Mouse (Mus musculus) urinary bladder, postnatal 36 days (tissue): Measurements from ENCODE around the gene Ubxn10.
A peak's percentile ranks its signal among the peaks of the same experiment; 100 is the strongest.

Experiments used
- DNase-seq, 2 experiments: peaks; one replicate each; pipeline ENCODE4 v3.0.0; 2022; ENCODE audit warnings: low spot score in 2 of 2, mixed read lengths in 1 of 2

Gene Ubxn10

DNA sequence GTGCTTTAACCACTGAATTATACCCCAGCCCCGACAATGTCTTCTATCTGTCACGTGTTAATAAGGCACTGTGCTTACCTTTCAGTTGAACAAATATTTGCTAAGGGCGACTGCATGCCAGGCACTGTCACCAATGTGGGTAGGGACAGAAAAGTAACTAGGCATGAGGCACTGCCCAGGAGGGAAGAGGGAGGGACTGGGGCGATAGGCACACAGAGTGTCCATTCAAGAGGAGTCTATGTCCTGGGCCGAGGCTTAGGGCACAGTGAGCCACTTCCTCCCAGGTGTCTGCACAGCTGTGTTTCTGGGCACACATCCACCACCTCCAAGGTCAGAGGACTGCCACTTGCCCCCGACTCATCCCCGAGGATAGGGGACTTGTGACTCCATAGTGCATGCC, at the start of gene Ubxn10:
Gene Ubxn10, minus strand, starts transcription at position 137 of the 400 bp plus-strand sequence.
- peak; percentile 57 to 61 for DNase-seq

DNA sequence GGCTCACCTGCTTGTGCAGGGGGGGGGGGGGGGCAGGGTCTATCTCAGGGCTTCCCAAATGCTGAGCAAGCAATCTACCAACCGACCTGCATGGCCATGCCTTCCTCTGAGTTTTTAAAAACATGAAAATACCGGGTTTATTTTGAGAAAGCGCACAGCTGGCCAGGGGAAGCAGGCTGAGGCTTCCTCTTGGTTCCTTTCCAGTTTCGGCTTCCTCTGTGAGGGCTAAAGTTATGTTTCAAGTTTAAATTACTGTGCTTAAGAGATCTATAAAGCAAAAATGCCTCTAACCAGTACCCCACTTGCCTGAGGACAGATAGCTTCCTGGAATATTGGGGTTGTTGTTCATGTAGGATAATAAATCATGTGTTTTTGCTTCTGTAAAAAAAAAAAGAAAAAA, 49.2 kb upstream of the Ubxn10 start:
- no peak for DNase-seq

DNA sequence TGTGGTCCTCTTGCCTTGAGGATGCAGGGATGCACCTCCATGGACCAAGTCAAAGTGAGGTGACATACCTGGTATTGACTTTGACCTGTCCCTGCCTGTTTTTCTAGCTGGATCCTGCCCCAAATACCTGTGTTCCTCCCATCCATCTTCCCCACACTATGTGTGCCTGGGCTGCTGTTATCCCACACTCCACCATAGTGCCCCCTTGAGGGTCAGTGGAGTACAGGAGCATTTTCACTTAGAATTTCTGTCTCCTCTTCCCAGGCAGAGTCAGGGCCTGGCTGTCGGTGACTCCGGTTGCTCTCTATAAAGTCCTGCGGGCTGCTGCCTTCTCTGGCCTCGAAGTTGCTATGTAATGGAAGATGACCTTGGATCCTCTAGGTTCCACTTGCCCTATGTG, 48.8 kb upstream of the Ubxn10 start:
- no peak for DNase-seq

GRCm38 (mm10) chr4:138782098-138782497, 45.1 kb upstream of the Ubxn10 start:
- no peak for DNase-seq

- no peak for DNase-seq
Measured at GRCm38 (mm10) chr4:138780300-138780699, 43.3 kb upstream of the Ubxn10 start.

- DNase-seq, result no peak
Measured at GRCm38 (mm10) chr4:138777417-138778407, 40.7 kb upstream of the Ubxn10 start.

DNA sequence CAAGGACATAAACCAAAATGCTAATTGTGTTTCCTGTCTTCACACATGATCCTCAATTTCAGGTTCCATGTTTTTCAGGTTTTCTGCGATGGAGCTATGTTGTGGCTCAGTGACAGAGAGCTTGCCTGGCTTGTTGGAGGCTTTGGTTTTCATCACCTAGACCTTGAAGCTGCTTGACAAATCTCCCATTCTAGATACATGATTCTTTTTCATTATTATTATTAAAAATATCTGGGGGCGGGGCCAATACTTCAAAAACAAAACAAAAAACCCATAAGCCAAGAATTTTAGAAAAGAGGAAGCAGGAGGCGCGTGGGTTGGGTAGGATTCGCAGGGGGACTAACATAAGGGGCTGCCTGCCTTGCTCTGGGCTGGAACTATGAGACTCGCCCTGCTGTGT, 38.5 kb upstream of the Ubxn10 start, which contains the start of gene Pla2g2d:
Gene Pla2g2d, plus strand, starts transcription at position 301 of the 400 bp plus-strand sequence.
- no peak for DNase-seq

DNA sequence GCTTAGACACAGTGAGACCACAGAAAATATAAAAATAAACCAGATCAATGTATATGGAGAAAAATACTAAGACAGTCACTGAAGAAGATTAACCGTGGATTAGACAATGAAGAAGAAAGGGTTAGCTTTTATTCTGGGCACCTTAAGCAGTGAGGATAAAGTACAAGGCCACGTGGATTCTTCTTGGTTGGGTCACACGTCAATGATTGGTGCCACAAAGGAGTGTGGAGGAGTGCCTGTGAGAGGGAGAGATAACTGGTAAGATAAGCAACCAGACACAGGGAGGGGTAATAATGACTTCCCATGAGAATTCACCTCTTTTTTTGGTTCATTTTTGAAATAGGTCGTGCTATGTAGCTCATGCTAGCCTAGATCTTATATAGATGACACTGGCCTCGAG, 35.4 kb upstream of the Ubxn10 start:
- no peak for DNase-seq

GRCm38 (mm10) chr4:138771970-138772369, 35.0 kb upstream of the Ubxn10 start:
- no peak for DNase-seq

DNA sequence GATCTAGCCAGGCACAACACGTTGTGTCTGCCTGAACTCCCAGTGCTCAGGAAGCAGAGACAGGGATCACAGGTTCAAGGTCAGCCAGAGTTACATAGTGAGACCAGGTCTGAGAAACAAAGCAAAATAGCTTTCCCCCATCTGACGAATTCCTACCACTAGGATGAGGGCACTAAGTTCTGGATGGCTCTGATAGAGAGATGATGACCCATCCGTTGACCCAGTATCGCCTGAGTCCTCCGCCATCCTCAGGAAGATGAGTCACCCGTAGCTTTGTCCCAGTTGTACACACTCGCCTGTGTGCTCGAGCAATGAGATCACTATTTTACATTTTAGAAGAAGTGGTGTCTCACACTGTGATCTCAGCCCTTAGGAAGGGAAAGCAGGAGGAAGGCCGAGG, 25.3 kb upstream of the Ubxn10 start:
- DNase-seq, result no peak

- DNase-seq, result no peak
Measured at GRCm38 (mm10) chr4:138757416-138757815, 20.4 kb upstream of the Ubxn10 start, which contains the start of gene Pla2g2f. Gene Pla2g2f (minus strand): TSS chr4:138757626.

GRCm38 (mm10) chr4:138755983-138756382, 19.0 kb upstream of the Ubxn10 start:
- no peak for DNase-seq

GRCm38 (mm10) chr4:138755439-138755838, 18.5 kb upstream of the Ubxn10 start:
- no peak for DNase-seq

GRCm38 (mm10) chr4:138754432-138754831, 17.5 kb upstream of the Ubxn10 start:
- no peak for DNase-seq

DNA sequence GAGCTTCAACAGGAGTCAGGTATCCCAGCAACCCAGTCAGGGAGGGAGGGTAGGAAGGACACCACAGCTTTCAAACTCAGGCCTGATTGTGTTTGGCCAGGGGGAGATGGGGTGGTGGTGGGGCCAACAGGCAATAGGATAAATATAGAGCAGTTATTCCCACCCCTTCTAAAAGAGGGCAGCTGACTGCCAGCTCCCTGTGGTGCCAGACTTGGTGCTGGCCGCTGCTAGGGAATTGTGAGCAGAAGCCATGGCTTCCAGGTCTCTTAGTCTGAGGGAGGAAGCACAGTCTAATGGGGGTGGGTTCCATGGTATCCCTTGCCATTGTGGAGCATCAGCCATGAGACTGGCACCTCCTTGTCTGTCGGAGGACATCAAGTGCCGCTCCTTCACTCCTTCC, 16.6 kb upstream of the Ubxn10 start:
- DNase-seq, result no peak

DNA sequence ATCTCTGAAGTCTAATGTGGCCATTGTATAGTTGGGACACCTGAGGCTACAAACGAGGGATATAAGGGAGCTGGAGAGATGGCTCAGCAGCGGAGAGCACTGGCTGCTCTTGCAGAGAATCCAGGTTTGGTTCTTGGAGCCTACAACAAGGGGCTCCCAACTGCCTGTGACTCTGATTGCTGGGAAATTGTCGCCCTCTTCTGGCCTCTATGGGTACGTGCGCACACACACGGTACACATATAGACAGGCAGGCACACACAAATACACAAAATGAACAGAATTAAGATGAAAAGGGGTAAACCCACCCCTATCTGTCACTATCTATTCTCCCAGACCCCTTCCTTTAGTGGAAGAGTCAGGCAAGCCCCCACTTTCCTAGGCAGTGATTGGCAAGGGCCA, 15.6 kb upstream of the Ubxn10 start:
- no peak for DNase-seq

GRCm38 (mm10) chr4:138748369-138749072, 11.6 kb upstream of the Ubxn10 start:
- peak in 1 of 2 experiments; percentile 28 for DNase-seq

GRCm38 (mm10) chr4:138747851-138748250, 10.9 kb upstream of the Ubxn10 start:
- DNase-seq, result no peak

DNA sequence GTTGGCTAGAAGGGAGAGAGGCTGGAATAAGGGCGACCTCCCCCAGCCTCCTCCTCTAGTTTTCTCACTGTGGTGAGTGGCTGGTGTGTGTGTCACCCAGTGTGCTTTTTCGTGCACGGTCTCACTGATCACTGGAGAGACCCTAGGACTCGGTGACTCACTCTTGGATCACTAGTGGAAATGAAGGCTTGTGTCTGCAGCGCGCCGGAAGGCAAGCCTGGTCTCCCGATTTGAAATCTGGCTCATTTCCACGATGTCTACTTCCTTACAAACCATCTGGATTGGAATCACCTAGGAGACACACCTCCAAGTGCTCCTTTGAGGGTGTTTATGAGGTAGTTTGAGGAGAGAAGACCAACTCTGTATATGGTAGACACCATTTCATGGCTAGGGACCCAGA, 9.9 kb upstream of the Ubxn10 start:
- no peak for DNase-seq

- DNase-seq, result no peak
Measured at GRCm38 (mm10) chr4:138745884-138746283, 8.9 kb upstream of the Ubxn10 start.

GRCm38 (mm10) chr4:138739136-138739851, 2.3 kb upstream of the Ubxn10 start:
- DNase-seq, result no peak

DNA sequence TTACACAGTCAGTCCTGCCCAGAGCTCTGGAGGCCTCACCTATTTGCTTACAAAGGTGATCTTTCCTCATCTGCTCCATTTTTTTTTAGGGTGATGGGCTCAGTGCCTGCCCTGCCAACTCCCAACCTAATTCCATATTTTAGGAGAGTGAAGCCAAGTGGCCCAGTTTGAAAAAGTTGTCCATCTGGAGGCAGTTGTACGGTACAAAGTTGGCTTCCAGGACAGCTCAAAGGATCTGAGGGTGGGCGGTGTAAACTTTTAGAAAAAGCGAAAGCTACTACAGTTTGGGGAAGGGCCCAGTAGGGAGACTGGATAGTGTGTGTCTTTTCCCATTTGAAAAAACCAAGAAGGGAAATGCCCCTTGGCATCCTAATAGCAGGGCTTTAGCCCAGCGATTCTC, 2.1 kb downstream of the Ubxn10 start:
- no peak for DNase-seq
